Comparison of ENCODE assay signal across 8 mouse cellular contexts in genomic region chr11:103311960-103312611, GRCm38 (mm10). TPM values are rescaled to one million over a fixed set of nuclear protein-coding genes. Genes with fewer than 3 reads are reported as not detected.
A peak's percentile ranks its signal among the peaks of the same experiment; 100 is the strongest.
DNase-seq lines count a peak whose midpoint lies in the region; ATAC-seq lines count a peak whose summit lies in the region.

No protein-coding gene starts in this region.

- no peaks in the 10 kb centered on the region for H3K36me3 ChIP-seq in forebrain, embryonic 15.5 days
- no peaks in the 10 kb centered on the region for H3K36me3 ChIP-seq in hindbrain, embryonic 10.5 days
- no peaks in the 10 kb centered on the region for H3K36me3 ChIP-seq in limb, embryonic 13.5 days
- H3K36me3 ChIP-seq in midbrain, embryonic 12.5 days: no peaks in the 10 kb centered on the region

- H3K9me3 ChIP-seq in forebrain, embryonic 15.5 days: no peaks in the 10 kb centered on the region
- no peaks in the 10 kb centered on the region for H3K9me3 ChIP-seq in hindbrain, embryonic 10.5 days
- H3K9me3 ChIP-seq in limb, embryonic 13.5 days: no peaks in the 10 kb centered on the region
- H3K9me3 ChIP-seq in midbrain, embryonic 12.5 days: no peaks in the 10 kb centered on the region

- peak overlapping the region; percentile 33 for H3K4me3 ChIP-seq in forebrain, embryonic 15.5 days
- H3K4me3 ChIP-seq in hindbrain, embryonic 10.5 days: peak overlapping the region; percentile 53
- H3K4me3 ChIP-seq in limb, embryonic 13.5 days: peak overlapping the region; percentile 39
- H3K4me3 ChIP-seq in midbrain, embryonic 12.5 days: peak overlapping the region; percentile 36

- no peak overlapping the region for H3K27ac ChIP-seq in forebrain, embryonic 15.5 days (replicated peaks)
- H3K27ac ChIP-seq in hindbrain, embryonic 10.5 days: peak overlapping the region; percentile 82
- peak overlapping the region; percentile 84 for H3K27ac ChIP-seq in limb, embryonic 13.5 days
- H3K27ac ChIP-seq in midbrain, embryonic 12.5 days (replicated peaks): no peak overlapping the region; the same call in 1 of the 2 replicates

- H3K4me2 ChIP-seq in forebrain, embryonic 15.5 days (replicated peaks): peak overlapping the region; percentile 59
- peak overlapping the region; percentile 68 for H3K4me2 ChIP-seq in limb, embryonic 13.5 days (replicated peaks)
- peak overlapping the region; percentile 61 for H3K4me2 ChIP-seq in midbrain, embryonic 12.5 days (replicated peaks)

- H3K27me3 ChIP-seq in forebrain, embryonic 15.5 days: no peaks in the 10 kb centered on the region
- H3K27me3 ChIP-seq in hindbrain, embryonic 10.5 days (ENCODE audit: insufficient read depth, poor library complexity, severe bottlenecking): peaks cover 20% of the 10 kb centered on the region; the same call in 1 of the 2 replicates
- no peaks in the 10 kb centered on the region for H3K27me3 ChIP-seq in limb, embryonic 13.5 days
- peaks cover 7% of the 10 kb centered on the region; the same call in 1 of the 2 replicates for H3K27me3 ChIP-seq in midbrain, embryonic 12.5 days

- peak; percentile 95 for DNase-seq in 3T3-L1 (ENCODE audit: low read depth, low spot score)
- peak; percentile 73 to 77 for DNase-seq in adrenal gland, adult 18-20 months (ENCODE audit: low spot score in 2 of 2)
- DNase-seq in hindbrain, embryonic 10.5 days (ENCODE audit: low spot score): peak; percentile 62
- DNase-seq in urinary bladder, postnatal 14 days (ENCODE audit: low spot score): peak; percentile 82
- DNase-seq in left cerebral cortex, adult 11 months (ENCODE audit: low spot score): no peak

- WGBS in forebrain, embryonic 15.5 days: 5% methylated on average over 30 of the region's 30 CpGs
- 7% methylated on average over 30 of the region's 30 CpGs for WGBS in hindbrain, embryonic 10.5 days
- under 1% methylated on average over 30 of the region's 30 CpGs for WGBS in limb, embryonic 13.5 days
- 6% methylated on average over 30 of the region's 30 CpGs for WGBS in midbrain, embryonic 12.5 days

- H3K4me1 ChIP-seq in forebrain, embryonic 15.5 days: peaks cover 7% of the 10 kb centered on the region
- peaks cover 13% of the 10 kb centered on the region for H3K4me1 ChIP-seq in hindbrain, embryonic 10.5 days (replicated peaks)
- peaks cover 20% of the 10 kb centered on the region for H3K4me1 ChIP-seq in limb, embryonic 13.5 days
- peaks cover 6% of the 10 kb centered on the region; the same call in 1 of the 2 replicates for H3K4me1 ChIP-seq in midbrain, embryonic 12.5 days

- peak overlapping the region; percentile 37 for H3K9ac ChIP-seq in forebrain, embryonic 15.5 days (replicated peaks)
- H3K9ac ChIP-seq in limb, embryonic 13.5 days: peak overlapping the region; percentile 63
- peak overlapping the region; percentile 53 for H3K9ac ChIP-seq in midbrain, embryonic 12.5 days (replicated peaks)

- ATAC-seq in forebrain, embryonic 15.5 days (replicated peaks): no peak
- ATAC-seq in limb, embryonic 13.5 days (ENCODE audit: low FRiP score, low read depth): peak; percentile 85
- no peak for ATAC-seq in midbrain, embryonic 12.5 days (ENCODE audit: low FRiP score, low read depth)

RNA-seq across cellular contexts. Expression of gene Map3k14, which starts 44.8 kb away (rescaled TPM):
- 10 to 100 TPM in 1 of 2 experiments, 1 to 10 TPM in 1; 9.2 to 10.5 TPM for total RNA-seq in adrenal gland, adult 18-20 months (2021)
- 3.7 and 3.9 TPM in 2 replicates for polyA plus RNA-seq in forebrain, embryonic 15.5 days (2015; fragmentation: Nextera tagmentation; extraction: Ambion mirVana)
- 3.9 and 4.2 TPM in 2 replicates for polyA plus RNA-seq in hindbrain, embryonic 10.5 days (2016; fragmentation: Nextera tagmentation; extraction: Ambion mirVana)
- 4.8 and 5.4 TPM in 2 replicates for polyA plus RNA-seq in limb, embryonic 13.5 days (2015; fragmentation: Nextera tagmentation; extraction: Ambion mirVana)
- polyA plus RNA-seq in midbrain, embryonic 12.5 days (2016; fragmentation: Nextera tagmentation; extraction: Ambion mirVana): 6.0 and 7.8 TPM in 2 replicates

RNA-seq across cellular contexts. Expression of gene Arhgap27, which starts 51.4 kb away (rescaled TPM):
- 10 to 100 TPM; 12.4 to 13.1 TPM for total RNA-seq in adrenal gland, adult 18-20 months (2021)
- polyA plus RNA-seq in forebrain, embryonic 15.5 days (2015; fragmentation: Nextera tagmentation; extraction: Ambion mirVana): 2.5 and 3.0 TPM in 2 replicates
- polyA plus RNA-seq in hindbrain, embryonic 10.5 days (2016; fragmentation: Nextera tagmentation; extraction: Ambion mirVana): 4.8 and 5.1 TPM in 2 replicates
- polyA plus RNA-seq in limb, embryonic 13.5 days (2015; fragmentation: Nextera tagmentation; extraction: Ambion mirVana): 5.1 and 6.8 TPM in 2 replicates
- 4.3 and 4.4 TPM in 2 replicates for polyA plus RNA-seq in midbrain, embryonic 12.5 days (2016; fragmentation: Nextera tagmentation; extraction: Ambion mirVana)

Comparison
In these comparisons a context has a peak if more than half of its experiments do, and no peak if none do; other contexts are left out.
1. H3K27ac ChIP-seq: peak in hindbrain, embryonic 10.5 days (single experiment) and limb, embryonic 13.5 days (single experiment); none in forebrain, embryonic 15.5 days (single experiment) and midbrain, embryonic 12.5 days (single experiment).
2. Peak in every context shown above with its lines, with median percentiles within 50 percentile points of each other: H3K4me2 ChIP-seq, H3K4me3 ChIP-seq and H3K9ac ChIP-seq.